Mouse (Mus musculus) embryonic facial prominence, embryonic 12.5 days (tissue): Measurements from ENCODE around the gene Dnaic2. TPM values are rescaled to one million over a fixed set of nuclear protein-coding genes. Genes with fewer than 3 reads are reported as not detected.
A peak's percentile ranks its signal among the peaks of the same experiment; 100 is the strongest.

Experiments used
- ATAC-seq: fragments of 200-750 bp; cut with Nextera tagmentation; 2 replicates; pipeline ENCODE4 v1.8.0; 2017; ENCODE audit not compliant: insufficient number of reproducible peaks, insufficient read depth, low FRiP score, low TSS enrichment
- H3K27ac ChIP-seq: fragments of 300-500 bp; sonication (generic); 2 replicates; pipeline ENCODE4 v1.5.1; 2016; ENCODE audit warnings: mild to moderate bottlenecking
- H3K27me3 ChIP-seq: fragments of 300-500 bp; sonication (generic); 2 replicates; pipeline ENCODE4 v1.6.1; 2016; ENCODE audit warnings: mild to moderate bottlenecking, moderate library complexity
- H3K36me3 ChIP-seq: fragments of 300-500 bp; sonication (generic); 2 replicates; pipeline ENCODE4 v1.6.1; 2016; ENCODE audit warnings: mild to moderate bottlenecking
- H3K4me1 ChIP-seq: fragments of 300-500 bp; sonication (generic); 2 replicates; pipeline ENCODE4 v1.6.1; 2016
- H3K4me2 ChIP-seq: fragments of 300-500 bp; sonication (generic); replicated peaks from 2 replicates; pipeline ENCODE4 v1.6.1; 2016; ENCODE audit warnings: mild to moderate bottlenecking, moderate library complexity
- H3K4me3 ChIP-seq: fragments of 300-500 bp; sonication (generic); 2 replicates; pipeline ENCODE4 v1.5.1; 2016; ENCODE audit warnings: mild to moderate bottlenecking
- H3K9ac ChIP-seq: fragments of 300-500 bp; sonication (generic); 2 replicates; pipeline ENCODE4 v1.6.1; 2016; ENCODE audit warnings: mild to moderate bottlenecking, moderate library complexity
- H3K9me3 ChIP-seq: fragments of 300-500 bp; sonication (generic); 2 replicates; pipeline ENCODE4 v1.6.1; 2016; ENCODE audit warnings: mild to moderate bottlenecking, moderate library complexity
- WGBS: fragments of 180-500 bp; shearing (Covaris S2); methylation state at CpG from one replicate; pipeline ENCODE4 v1.1.7; 2016; 5-methylcytosine and 5-hydroxymethylcytosine counted together
- polyA plus RNA-seq: library from polyadenylated mRNA; unstranded; fragments of >200 nt; fragmentation: Nextera tagmentation; extraction: Ambion mirVana; gene quantifications from 2 replicates; pipeline ENCODE4 v1.2.1, GENCODE M21; 2016

The Dnaic2 gene
- polyA plus RNA-seq, 1 experiment from 2014 or later = 2.0 TPM

DNA sequence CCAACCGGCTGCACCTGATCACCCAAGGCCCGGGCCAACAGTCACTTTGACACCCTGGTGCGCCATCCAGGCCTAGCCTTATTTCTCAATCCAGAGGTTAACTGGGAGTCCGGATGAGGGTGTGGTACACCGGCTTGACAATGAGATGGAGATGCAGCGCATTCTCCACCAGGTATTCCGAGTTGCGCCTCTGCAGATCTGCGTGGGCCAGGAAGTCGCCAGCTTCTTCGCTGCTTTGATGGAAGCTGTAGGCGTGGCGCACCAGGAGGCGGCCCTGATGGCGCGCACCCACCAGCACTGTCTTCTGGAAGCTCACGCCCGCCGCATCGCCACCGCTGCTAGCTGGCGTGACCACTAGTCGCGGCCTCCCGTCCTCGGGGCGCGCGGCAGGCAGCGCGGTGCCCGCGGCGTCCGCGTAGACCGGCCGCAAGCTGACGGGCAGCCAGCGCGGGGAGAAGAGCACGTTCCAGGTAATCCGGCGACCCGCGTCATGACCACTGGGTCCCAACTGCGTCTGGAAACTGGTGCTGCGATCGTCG is 64.2 kb downstream of the Dnaic2 start:
- Histone ChIP-seq H3K9me3 (no peaks in the 10 kb centered on the region), H3K36me3 (no peaks in the 10 kb centered on the region), H3K4me1 (peaks cover 36% of the 10 kb centered on the region), H3K27ac (no peak overlapping the region), H3K4me2 (peak overlapping the region; percentile 95), H3K9ac (peak overlapping the region; percentile 50), H3K27me3 (peaks cover 86% of the 10 kb centered on the region), H3K4me3 (peak overlapping the region; percentile 47)
- 3% methylated on average over 50 of the region's 50 CpGs for WGBS
- no peak for ATAC-seq

- Histone ChIP-seq H3K36me3 (no peaks in the 10 kb centered on the region), H3K9ac (peak overlapping the region; percentile 50), H3K4me2 (peak overlapping the region; percentile 95), H3K27ac (no peak overlapping the region), H3K9me3 (no peaks in the 10 kb centered on the region), H3K4me1 (peaks cover 36% of the 10 kb centered on the region), H3K27me3 (peaks cover 81% of the 10 kb centered on the region), H3K4me3 (peak overlapping the region; percentile 47)
- WGBS = under 1% methylated on average over 58 of the region's 59 CpGs
- ATAC-seq = no peak
These were observed 64.7 kb downstream of the Dnaic2 start for GRCm38 (mm10) chr11:114791891-114792411.

DNA sequence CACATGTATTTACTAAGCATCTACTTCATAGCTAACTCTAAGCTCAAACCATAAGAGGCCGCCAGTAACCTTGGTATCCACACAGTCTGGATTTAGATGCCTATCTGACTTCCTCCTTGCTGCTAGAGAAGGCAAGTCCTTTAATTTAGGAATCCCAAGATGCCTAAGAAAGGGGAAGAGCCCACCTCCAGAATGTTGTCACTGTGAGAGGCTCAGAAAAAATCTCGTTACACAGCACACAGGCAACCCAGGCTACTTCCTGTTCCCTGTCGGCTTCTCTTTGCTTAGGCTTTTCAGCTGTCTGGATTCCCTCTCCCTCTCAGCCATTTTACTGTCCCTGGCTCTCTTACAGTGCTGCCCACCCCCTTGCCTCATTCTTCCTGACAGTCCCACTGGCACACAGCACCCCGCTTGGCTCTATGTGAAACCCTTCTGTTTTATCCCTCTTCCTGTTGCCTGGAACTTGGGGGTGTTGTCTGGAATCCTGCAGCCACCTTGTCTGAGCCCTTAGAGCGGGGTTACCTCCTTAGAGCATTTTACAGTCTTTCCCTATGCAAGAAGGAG is 65.8 kb downstream of the Dnaic2 start:
- peaks cover 70% of the 10 kb centered on the region for H3K27me3 ChIP-seq
- peaks cover 36% of the 10 kb centered on the region for H3K4me1 ChIP-seq
- H3K27ac ChIP-seq = no peak overlapping the region
- no peak overlapping the region for H3K4me2 ChIP-seq
- H3K36me3 ChIP-seq = no peaks in the 10 kb centered on the region
- ATAC-seq = no peak
- no peak overlapping the region for H3K9ac ChIP-seq
- WGBS = 51% methylated on average over 5 of the region's 5 CpGs
- no peaks in the 10 kb centered on the region for H3K9me3 ChIP-seq
- H3K4me3 ChIP-seq = no peak overlapping the region

- no peaks in the 10 kb centered on the region for H3K9me3 ChIP-seq
- peaks cover 60% of the 10 kb centered on the region for H3K27me3 ChIP-seq
- 65% methylated on average over 19 of the region's 19 CpGs for WGBS
- no peak overlapping the region for H3K27ac ChIP-seq
- no peak overlapping the region for H3K4me2 ChIP-seq
- H3K4me3 ChIP-seq = no peak overlapping the region
- no peaks in the 10 kb centered on the region for H3K36me3 ChIP-seq
- peaks cover 33% of the 10 kb centered on the region for H3K4me1 ChIP-seq
- ATAC-seq = no peak
- H3K9ac ChIP-seq = no peak overlapping the region
These were observed 66.8 kb downstream of the Dnaic2 start for GRCm38 (mm10) chr11:114793868-114794545.

DNA sequence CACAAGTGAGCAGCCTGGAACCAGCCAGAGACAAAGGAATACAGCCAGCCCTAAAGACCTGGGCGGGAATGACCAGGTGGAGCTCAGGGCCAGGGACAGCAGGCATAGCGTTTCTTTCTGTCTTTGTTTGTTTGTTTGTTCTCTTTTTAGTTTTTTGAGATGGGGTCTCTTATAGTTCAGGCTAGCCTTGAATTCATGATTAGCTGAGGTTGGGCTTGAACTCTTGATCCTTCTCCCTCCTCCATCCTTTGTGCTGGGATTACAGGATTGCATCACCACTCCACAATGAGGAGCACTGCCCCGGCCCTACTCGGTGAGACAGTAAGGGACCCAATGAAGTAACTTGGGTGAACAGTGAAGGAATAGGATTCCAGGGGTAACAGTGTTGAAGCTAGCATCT is 67.5 kb downstream of the Dnaic2 start:
- H3K27me3 ChIP-seq = peaks cover 53% of the 10 kb centered on the region
- H3K4me1 ChIP-seq = peaks cover 30% of the 10 kb centered on the region
- H3K4me2 ChIP-seq = peak overlapping the region; percentile 52
- no peaks in the 10 kb centered on the region for H3K36me3 ChIP-seq
- H3K4me3 ChIP-seq = peak overlapping the region; percentile 32; the same call in 1 of the 2 replicates
- no peak for ATAC-seq
- 44% methylated on average over 4 of the region's 4 CpGs for WGBS
- H3K9ac ChIP-seq = 0 out of 2 replicates have a peak overlapping the region, but pooled peaks have one; percentile 11
- H3K27ac ChIP-seq = peak overlapping the region; percentile 32
- H3K9me3 ChIP-seq = no peaks in the 10 kb centered on the region

DNA sequence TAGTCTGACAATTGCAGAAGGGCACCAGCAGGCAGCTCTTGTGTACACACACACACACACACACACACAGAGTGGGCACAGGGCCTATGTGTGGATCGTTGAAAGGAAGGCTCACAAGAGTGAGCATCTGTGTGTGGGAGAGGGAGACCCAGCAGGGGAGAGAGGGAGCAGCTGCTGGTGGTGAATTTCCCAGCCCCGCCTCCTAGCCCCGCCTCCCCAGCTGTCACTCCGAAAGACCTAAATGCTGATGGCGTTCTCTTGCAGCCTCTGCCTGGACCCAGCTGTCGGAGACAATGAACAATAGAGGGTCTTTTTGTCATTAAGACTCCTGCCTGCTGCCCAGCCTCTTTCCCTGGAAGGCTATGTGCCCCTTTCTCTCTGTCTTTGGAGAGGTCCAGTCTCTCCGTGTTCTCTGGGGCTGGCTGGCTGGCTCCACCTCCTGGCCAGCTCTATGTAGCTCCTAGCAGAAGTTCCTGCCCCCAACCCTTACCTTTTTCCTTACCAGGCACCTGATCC is 68.1 kb downstream of the Dnaic2 start:
- WGBS = 0% methylated on average over 7 of the region's 7 CpGs
- peaks cover 30% of the 10 kb centered on the region for H3K4me1 ChIP-seq
- H3K36me3 ChIP-seq = no peaks in the 10 kb centered on the region
- H3K4me2 ChIP-seq = peak overlapping the region; percentile 52
- 0 out of 2 replicates have a peak overlapping the region, but pooled peaks have one; percentile 11 for H3K9ac ChIP-seq
- H3K27me3 ChIP-seq = peaks cover 47% of the 10 kb centered on the region
- ATAC-seq = peak; percentile 70
- H3K27ac ChIP-seq = peak overlapping the region; percentile 73
- H3K9me3 ChIP-seq = no peaks in the 10 kb centered on the region
- H3K4me3 ChIP-seq = peak overlapping the region; percentile 32

- H3K9ac ChIP-seq = peak within 1 kb of the TSS; percentile 11; the same call in 1 of the 2 replicates
- WGBS = 4% methylated on average over 4 of the region's 4 CpGs
- H3K9me3 ChIP-seq = no peaks in the 10 kb centered on the region
- H3K4me3 ChIP-seq = peak within 1 kb of the TSS; percentile 32
- H3K27ac ChIP-seq = peak within 1 kb of the TSS; percentile 73
- H3K27me3 ChIP-seq = peaks cover 41% of the 10 kb centered on the region
- peak; percentile 42 for ATAC-seq
- peak within 1 kb of the TSS; percentile 52 for H3K4me2 ChIP-seq
- no peaks in the 10 kb centered on the region for H3K36me3 ChIP-seq
- H3K4me1 ChIP-seq = peaks cover 30% of the 10 kb centered on the region
These were observed 68.7 kb downstream of the Dnaic2 start, which contains the start of gene Btbd17 for GRCm38 (mm10) chr11:114795848-114796322. Gene Btbd17, minus strand, starts transcription at chr11:114795945.

DNA sequence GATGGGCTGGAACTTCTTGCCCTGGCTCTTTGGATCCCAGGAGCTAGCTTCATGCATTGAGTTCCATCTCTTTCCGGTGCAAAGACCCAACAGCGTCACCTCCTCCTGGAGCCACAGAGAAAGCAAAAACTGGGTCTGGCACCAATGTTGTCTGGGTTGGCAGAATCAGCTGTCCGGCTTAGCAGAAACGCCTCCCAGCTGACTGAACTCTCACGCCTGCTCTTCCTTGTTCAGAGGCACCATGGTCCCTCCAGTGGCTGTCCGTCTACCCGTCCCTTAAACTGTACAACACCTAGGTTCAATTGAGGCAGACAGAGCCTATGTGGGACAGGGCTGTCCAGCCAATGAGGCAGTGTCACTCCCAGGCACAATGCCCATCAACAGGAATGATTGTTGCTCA is 70.0 kb downstream of the Dnaic2 start:
- H3K9ac ChIP-seq = no peak overlapping the region
- peaks cover 18% of the 10 kb centered on the region for H3K4me1 ChIP-seq
- H3K36me3 ChIP-seq = no peaks in the 10 kb centered on the region
- H3K27ac ChIP-seq = no peak overlapping the region
- H3K27me3 ChIP-seq = peaks cover 28% of the 10 kb centered on the region
- H3K9me3 ChIP-seq = no peaks in the 10 kb centered on the region
- 90% methylated on average over 7 of the region's 7 CpGs for WGBS
- ATAC-seq = no peak
- no peak overlapping the region for H3K4me2 ChIP-seq
- no peak overlapping the region for H3K4me3 ChIP-seq

DNA sequence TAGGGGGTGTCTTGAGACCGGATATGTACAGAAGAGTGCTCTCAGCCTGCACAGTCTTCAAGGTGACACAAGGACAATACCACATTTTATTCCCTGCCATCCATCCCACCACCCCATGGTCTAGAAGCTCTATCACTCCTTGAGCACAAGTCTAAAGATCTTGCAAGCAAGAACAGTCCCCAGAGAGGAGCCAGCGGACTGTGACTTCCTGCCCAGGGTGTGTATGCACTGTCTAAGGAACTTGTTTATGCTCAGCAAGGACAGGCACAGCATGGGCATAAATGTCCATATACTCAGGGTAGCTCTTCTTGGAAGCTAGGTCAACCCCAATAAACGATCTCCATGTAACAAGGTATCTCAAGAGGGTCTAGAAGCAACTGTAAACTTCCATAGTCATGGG is 70.8 kb downstream of the Dnaic2 start:
- 82% methylated on average over 3 of the region's 3 CpGs for WGBS
- Histone ChIP-seq H3K27me3 (peaks cover 20% of the 10 kb centered on the region), H3K36me3 (no peaks in the 10 kb centered on the region), H3K4me3 (no peak overlapping the region), H3K9me3 (no peaks in the 10 kb centered on the region), H3K4me1 (peaks cover 18% of the 10 kb centered on the region), H3K9ac (no peak overlapping the region), H3K4me2 (no peak overlapping the region), H3K27ac (no peak overlapping the region)
- no peak for ATAC-seq

GRCm38 (mm10) chr11:114798624-114799023 is 71.4 kb downstream of the Dnaic2 start, which contains the start of gene Gpr142:
Gene Gpr142, plus strand, starts transcription at chr11:114798924.
- H3K4me2 ChIP-seq = no peak within 1 kb of the TSS
- H3K9ac ChIP-seq = no peak within 1 kb of the TSS
- H3K27me3 ChIP-seq = peaks cover 14% of the 10 kb centered on the region
- no peak for ATAC-seq
- 92% methylated on average over 3 of the region's 3 CpGs for WGBS
- peaks cover 22% of the 10 kb centered on the region for H3K4me1 ChIP-seq
- no peak within 1 kb of the TSS for H3K4me3 ChIP-seq
- H3K36me3 ChIP-seq = no peaks in the 10 kb centered on the region
- H3K27ac ChIP-seq = no peak within 1 kb of the TSS
- H3K9me3 ChIP-seq = no peaks in the 10 kb centered on the region

- no peaks in the 10 kb centered on the region for H3K27me3 ChIP-seq
- no peaks in the 10 kb centered on the region for H3K36me3 ChIP-seq
- no peak for ATAC-seq
- WGBS = 88% methylated on average over 1 of the region's 1 CpGs
- no peaks in the 10 kb centered on the region for H3K9me3 ChIP-seq
- peaks cover 11% of the 10 kb centered on the region; the same call in 1 of the 2 replicates for H3K4me1 ChIP-seq
- H3K27ac ChIP-seq = no peak overlapping the region
- no peak overlapping the region for H3K9ac ChIP-seq
- no peak overlapping the region for H3K4me3 ChIP-seq
- H3K4me2 ChIP-seq = no peak overlapping the region
These were observed 74.7 kb downstream of the Dnaic2 start for GRCm38 (mm10) chr11:114801906-114802305.
